Mouse (Mus musculus) left cerebral cortex, adult 18-20 months (tissue): Measurements from ENCODE around the gene B3gnt9. TPM values are rescaled to one million over a fixed set of nuclear protein-coding genes. Genes with fewer than 3 reads are reported as not detected.
"Not testable (repeated sequence)": the region's sequence is repeated elsewhere in the genome, so short reads cannot be mapped to it uniquely, and the experiment has no call there.

ENCODE experiments used
- DNase-seq, 2 experiments: peaks; one replicate each; pipeline ENCODE4 v3.0.0; 2021 to 2022; ENCODE audit warnings: low spot score in 2 of 2, mixed read lengths in 1 of 2
- long read RNA-seq, 2 experiments: library from polyadenylated mRNA; stranded (forward); transcript quantifications; one replicate each; pipeline ENCODE4 v2.0.0; 2021
- total RNA-seq, 2 experiments: library from RNA; stranded (reverse); gene quantifications; 2 replicates each; pipeline ENCODE4 v1.2.3; 2021

Gene B3gnt9
- total RNA-seq, result 1 to 10 TPM; 3.0 to 3.5 TPM
- long read RNA-seq, experiment 1, partial matches to known transcripts, result 0 of 6 reads
- long read RNA-seq, experiment 1, other reads (novel, unspliced or antisense), result 0 of 6 reads
- long read RNA-seq, experiment 2, partial matches to known transcripts, result 0 of 7 reads
- long read RNA-seq, experiment 2, other reads (novel, unspliced or antisense), result 0 of 7 reads

DNA sequence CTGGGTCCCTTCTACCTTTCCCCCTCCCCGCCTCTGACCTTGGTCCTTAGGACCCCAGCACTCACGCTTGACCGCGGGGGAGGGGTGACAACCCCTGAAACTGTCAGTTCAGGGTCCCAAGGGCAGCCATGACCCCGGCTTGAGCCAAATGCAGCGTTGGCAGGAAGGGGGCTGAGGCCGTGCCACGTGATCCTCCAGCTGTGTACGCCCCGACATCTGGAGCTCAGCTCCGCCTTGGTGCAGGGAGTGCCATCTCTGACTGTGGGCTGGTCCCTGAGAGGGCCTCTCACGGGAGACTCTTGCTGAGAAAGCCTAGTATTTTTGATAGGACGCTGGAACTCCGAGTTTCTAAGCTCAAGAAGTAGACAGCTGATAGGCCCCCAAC is at the start of gene B3gnt9:
Gene B3gnt9 (minus strand): TSS at position 188 of the 385 bp plus-strand sequence.
- DNase-seq, result no peak

DNA sequence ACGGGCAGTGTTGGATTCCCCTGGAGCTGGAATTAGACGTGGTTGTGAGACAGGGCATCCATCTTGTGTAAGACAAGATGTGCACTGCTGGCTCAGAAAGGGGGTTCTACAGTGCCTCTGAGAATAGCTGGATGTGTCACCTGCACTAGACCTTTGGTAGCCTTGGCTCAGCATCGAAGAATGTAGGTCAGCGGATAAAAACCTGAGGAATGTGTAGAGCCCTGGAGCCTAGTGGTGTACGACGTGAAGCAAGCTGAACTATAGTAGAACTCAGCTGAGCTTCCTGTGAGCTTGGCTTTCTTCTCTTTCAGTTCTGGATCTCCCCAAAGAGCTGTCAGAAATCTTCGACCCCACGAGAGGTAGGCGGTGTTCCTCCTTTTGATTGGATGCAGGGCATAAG is 48.9 kb upstream of the B3gnt9 start:
- DNase-seq, result no peak

DNA sequence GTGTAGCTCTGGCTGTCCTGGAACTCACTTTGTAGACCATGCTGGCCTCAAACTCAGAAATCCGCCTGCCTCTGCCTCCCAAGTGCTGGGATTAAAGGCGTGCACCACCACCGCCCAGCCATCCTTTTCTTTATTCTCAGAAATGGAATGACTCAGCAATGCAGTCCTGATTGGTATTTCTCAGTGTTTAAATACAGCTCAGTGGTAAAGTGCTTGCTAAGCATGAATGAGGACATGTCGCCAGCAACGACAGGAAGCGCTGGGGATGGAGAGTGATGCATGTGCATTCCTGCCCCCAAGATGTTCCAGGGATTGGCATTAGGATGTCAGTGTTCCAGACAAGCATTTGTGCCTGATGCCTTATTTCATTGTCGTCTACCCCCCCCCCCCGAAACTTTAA is 48.4 kb upstream of the B3gnt9 start:
- DNase-seq, result no peak

- no peak for DNase-seq
These were observed 45.0 kb upstream of the B3gnt9 start for GRCm38 (mm10) chr8:105299962-105300361.

GRCm38 (mm10) chr8:105298351-105299252 is 43.6 kb upstream of the B3gnt9 start:
- DNase-seq, result no peak

DNA sequence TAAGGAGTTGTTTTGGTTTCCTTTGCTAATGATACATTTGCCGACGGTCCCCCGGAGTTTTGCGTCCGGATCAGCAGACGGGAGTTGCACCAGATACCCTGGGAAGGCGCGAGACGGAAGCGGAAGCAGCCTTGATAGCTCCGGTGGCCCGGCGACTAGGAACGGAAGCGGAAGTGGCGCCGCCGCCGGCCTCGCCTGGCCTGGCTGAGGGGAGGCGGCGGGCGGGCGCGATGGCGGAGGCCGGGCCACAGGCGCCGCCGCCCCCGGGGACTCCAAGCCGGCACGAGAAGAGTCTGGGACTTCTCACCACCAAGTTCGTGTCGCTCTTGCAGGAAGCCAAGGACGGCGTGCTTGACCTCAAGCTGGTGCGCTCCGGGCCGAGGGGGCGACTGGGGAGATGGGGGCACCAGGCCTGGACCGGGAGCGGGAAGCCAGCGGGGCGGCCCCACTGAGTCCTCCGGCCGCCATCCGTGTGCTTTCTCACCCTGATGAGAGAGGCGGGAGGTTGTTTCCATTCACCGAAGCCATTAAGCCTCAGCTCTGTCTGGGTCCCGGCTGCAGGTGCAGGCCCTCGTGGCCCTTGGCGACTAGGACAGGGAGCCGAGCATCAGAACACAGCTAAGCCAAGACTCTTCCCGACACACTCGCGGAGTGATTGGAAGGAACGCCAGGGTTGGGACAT is 42.7 kb upstream of the B3gnt9 start, which contains the start of gene E2f4:
Gene E2f4 (plus strand): TSS at position 153 of the 682 bp plus-strand sequence.
- DNase-seq, result peak; percentile 94 to 95

DNA sequence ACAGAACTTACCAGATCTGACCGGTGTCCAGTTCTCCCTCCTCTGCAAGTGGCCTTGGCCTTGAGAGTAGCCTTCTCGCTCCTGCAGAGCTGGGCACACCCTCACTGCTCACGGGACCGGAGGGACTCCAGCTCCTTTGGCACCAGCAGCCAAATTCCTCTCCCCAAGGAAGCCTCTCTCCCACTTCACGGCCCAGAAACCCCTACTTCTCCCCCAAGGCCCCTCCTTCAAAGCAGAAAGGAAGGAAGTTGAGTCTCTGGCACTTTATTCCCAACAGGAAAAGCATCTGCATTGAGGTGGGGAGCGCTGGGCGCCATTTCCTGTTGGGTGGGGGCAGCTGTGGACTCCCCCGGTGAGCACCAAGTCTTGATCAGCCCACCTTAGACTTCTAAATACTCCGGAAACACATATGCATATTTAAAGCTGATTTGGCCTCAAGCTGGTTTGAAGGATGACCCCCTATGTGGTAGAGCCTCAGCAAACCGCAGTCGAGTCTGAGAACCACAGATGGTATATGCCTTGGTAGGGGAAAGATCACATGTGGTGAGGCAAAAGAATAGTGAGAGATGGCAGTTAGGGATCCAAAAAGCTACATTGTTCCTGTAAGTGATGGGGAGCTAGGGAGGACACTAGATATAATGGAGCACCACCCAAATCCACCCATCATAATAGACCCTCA is 41.1 kb upstream of the B3gnt9 start, which contains the start of gene Exoc3l:
Gene Exoc3l (minus strand): TSS at position 207 of the 679 bp plus-strand sequence.
- no peak for DNase-seq

DNA sequence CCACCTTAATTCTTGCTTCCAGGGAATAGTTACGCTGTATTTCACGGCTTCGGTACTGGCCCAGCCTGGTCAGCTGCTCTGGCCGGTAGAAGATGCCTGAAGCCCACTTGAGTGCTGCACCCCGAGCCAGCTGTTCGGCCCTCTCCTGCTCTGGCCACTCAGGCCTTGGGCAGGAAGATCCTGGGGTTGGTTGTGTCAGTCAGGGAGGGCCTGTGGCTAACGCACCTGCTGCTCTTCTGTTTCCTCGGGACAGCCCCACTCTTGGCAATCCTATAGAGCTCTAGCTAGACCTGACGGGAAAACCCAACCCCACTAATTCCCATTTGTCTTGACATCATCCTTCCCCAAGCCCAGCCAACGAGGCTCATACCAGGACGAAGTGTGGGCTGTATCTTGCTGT is 40.3 kb upstream of the B3gnt9 start:
- DNase-seq, result no peak

GRCm38 (mm10) chr8:105294776-105295175 is 39.8 kb upstream of the B3gnt9 start:
- no peak for DNase-seq

DNA sequence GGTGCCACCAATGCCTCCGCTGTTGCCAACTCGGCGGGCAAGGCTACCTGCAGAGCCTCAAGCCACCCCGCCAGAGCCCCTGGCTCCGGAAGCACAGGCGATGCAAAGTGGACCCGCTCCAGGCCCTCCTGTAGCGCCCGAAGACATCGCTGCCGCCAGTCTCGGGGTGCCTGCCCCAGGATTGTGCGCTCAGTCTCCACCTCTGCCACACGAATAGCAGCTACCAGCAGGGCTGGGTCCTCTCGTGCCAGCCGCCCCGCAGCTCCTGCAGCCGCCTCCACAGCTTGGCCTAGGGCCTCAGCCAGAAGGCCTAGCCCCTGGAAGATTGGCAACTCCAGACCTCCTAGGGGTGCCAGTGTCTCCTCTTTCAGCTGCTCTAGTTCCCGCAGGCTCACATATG is 38.5 kb upstream of the B3gnt9 start:
- no peak for DNase-seq

- DNase-seq, result no peak
These were observed 37.5 kb upstream of the B3gnt9 start for GRCm38 (mm10) chr8:105292471-105292870.

GRCm38 (mm10) chr8:105291802-105292201 is 36.8 kb upstream of the B3gnt9 start:
- not testable (repeated sequence) for DNase-seq

GRCm38 (mm10) chr8:105291364-105291763 is 36.4 kb upstream of the B3gnt9 start:
- not testable (repeated sequence) for DNase-seq

DNA sequence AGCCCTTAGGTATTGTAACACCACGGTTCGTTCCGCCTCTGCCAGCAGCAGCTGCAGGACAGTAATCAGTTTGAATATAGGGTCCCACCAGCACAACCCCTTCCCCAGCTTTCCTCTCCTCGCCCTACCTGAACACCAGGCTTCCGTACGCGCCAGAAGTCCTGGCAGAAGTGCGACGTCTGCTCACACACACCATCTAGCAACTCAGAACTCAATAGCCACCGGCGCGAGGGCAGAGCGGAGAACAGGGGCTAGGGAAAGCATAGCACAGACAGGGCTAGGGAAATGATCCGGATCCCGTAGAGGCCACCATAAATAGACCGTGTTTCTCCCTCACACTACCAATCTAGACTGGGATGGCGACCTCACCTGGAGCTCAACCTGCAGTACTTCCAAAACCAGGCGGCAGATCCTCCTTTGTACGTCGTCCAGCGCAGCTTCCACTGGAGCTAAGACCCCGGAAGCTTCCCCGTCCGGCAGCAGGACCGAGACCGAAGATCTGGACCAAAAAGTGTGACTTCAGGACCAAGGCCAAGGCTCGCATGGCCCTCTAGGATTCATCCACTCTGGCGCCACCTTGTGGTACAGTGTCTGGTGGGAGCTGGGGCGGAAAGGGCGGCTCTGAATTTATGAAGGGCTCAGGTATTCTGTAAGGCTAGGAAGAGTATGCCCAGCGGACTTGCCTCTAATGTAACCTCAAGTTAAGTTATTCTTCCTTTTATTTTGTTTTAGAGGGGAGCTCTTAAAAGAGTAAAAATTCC is 35.8 kb upstream of the B3gnt9 start:
- DNase-seq, result peak; percentile 77 to 90

DNA sequence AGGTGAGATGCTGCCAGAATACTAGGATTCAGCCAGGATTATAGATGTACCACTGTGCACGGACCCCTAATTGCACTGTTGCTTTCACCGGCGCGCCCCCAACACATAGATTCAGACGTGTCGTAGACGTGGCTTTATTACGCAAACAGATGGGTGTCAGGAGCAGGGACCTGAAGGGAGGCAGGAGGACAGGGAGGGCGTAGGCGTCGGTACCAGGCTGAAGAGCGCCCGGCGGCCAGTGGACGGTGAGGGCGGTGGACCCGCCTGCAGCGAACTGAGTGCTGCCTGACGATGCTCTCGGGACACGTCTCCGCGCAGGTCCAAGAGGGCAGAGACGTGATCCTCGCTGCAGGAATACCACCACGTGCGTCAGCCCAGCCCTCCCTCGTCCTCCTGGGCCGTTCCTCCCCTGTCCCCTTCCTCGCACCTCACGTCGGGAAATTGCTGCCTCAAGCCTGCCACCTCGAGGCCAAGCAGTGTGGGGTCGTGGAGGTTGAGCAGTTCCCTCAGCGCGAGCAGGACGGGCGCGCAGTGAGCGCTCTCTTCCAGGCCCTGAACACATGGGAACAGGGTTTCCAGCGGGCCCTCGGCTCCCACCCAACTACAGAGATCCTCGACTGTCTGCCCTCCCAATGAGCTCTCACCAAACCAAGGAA is 35.0 kb upstream of the B3gnt9 start, which contains the start of gene 4931428F04Rik:
Gene 4931428F04Rik (minus strand): TSS at position 60 of the 656 bp plus-strand sequence.
- peak; percentile 40 to 41 for DNase-seq

- DNase-seq, result peak; percentile 93 to 94
These were observed 34.2 kb upstream of the B3gnt9 start for GRCm38 (mm10) chr8:105288958-105289732.

DNA sequence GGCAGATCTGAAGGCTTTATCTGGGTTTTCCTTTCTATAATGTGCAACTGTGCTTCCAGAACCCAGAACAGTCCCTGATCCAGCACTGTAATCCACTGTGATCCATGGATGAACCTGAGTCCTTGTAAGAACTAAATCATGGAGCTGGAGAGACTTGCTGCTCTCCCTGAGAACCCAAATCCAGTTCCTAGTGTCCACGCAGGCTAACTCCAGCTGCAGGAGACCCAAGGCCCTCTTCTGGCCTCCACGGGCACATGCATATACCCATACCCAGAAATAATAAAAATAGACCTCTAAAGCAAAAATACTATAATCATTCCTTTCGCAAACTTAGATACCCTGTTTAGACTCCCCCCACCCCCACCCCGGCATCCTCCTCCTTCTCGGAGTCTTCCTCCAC is 33.3 kb upstream of the B3gnt9 start:
- DNase-seq, result no peak

DNA sequence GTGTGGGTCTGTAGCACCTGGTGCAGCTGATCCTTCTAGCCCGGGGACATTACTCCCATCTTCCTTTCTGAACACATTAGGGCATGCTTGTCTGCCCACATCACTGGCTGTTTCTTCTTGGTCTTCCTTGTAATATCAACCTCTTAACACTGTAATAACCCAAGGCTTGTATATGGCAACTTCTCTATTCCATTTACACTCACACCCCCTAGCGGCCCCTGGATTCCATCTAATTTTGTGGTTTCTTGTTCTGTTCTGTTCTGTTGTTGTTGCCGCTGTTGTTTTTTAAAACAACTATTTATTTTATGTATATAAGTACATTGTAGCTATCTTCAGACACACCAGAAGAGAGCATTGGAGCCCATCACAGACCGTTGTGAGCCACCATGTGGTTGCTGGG is 32.0 kb upstream of the B3gnt9 start:
- DNase-seq, result no peak

- no peak for DNase-seq
These were observed 30.6 kb upstream of the B3gnt9 start for GRCm38 (mm10) chr8:105285514-105285913.
